Mouse (Mus musculus) monocyte, adult 2 months (primary cell): ENCODE measurements around the gene Csf2.

Experiments
- DNase-seq, 2 experiments: peaks; one replicate each; pipeline ENCODE4 v3.0.0; 2022; ENCODE audit warnings: low spot score in 2 of 2, low read depth in 1 of 2

The Csf2 gene

GRCm38 (mm10) chr11:54242494-54242893 lies 7.0 kb downstream of the Csf2 start:
- no peak for DNase-seq

- peak; percentile 52 to 54 for DNase-seq
Measured at GRCm38 (mm10) chr11:54236939-54237338, 12.5 kb downstream of the Csf2 start.

GRCm38 (mm10) chr11:54227478-54227877 lies 22.0 kb downstream of the Csf2 start:
- no peak for DNase-seq

GRCm38 (mm10) chr11:54224475-54224986 lies 24.9 kb downstream of the Csf2 start:
- no peak for DNase-seq

GRCm38 (mm10) chr11:54223637-54224474 lies 25.6 kb downstream of the Csf2 start:
- DNase-seq = no peak

GRCm38 (mm10) chr11:54219903-54220740 lies 29.3 kb downstream of the Csf2 start:
- no peak for DNase-seq

- no peak for DNase-seq
Measured at GRCm38 (mm10) chr11:54219191-54219590, 30.3 kb downstream of the Csf2 start.

GRCm38 (mm10) chr11:54217384-54217783 lies 32.1 kb downstream of the Csf2 start:
- no peak for DNase-seq

GRCm38 (mm10) chr11:54216091-54216490 lies 33.4 kb downstream of the Csf2 start:
- no peak for DNase-seq

- DNase-seq = peak in 1 of 2 experiments; percentile 16
Measured at GRCm38 (mm10) chr11:54214499-54215443, 34.7 kb downstream of the Csf2 start.

- DNase-seq = no peak
Measured at GRCm38 (mm10) chr11:54213631-54214030, 35.8 kb downstream of the Csf2 start.

- DNase-seq = no peak
Measured at GRCm38 (mm10) chr11:54206993-54207392, 42.5 kb downstream of the Csf2 start.

GRCm38 (mm10) chr11:54205366-54205765 lies 44.1 kb downstream of the Csf2 start:
- no peak for DNase-seq

GRCm38 (mm10) chr11:54204781-54205180 lies 44.7 kb downstream of the Csf2 start:
- DNase-seq = no peak

- no peak for DNase-seq
Measured at GRCm38 (mm10) chr11:54203162-54203561, 46.3 kb downstream of the Csf2 start.

GRCm38 (mm10) chr11:54201881-54202685 lies 47.4 kb downstream of the Csf2 start:
- DNase-seq = no peak

GRCm38 (mm10) chr11:54201287-54201773 lies 48.1 kb downstream of the Csf2 start:
- no peak for DNase-seq
